8 mouse cellular contexts compared by ENCODE assay signal in the genomic region with DNA sequence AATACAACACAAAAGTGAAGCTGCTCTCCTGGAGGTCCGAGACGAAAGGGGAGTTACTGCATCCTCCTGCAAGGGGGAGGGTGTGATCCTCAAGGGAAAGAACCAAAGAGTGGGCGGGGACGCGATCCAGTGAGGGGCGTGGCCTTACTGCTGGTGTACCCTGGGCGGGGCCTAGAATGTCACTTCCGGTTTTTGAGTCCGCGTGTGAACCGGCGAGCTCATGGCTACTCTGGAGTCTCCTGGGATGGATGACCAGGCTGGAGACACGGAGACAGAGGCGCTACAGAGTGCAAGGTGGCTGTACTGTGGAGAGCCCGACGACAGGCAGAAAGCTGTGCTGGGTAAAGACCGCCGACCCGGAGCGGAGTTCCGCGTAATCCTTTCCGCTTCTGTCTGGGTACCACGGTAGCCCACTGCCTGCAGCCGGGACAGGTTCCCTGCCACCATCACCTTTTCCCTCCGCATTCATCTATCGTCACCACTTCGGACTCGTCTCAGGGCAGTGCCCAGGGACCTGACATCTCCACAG. TPM values are rescaled to one million over a fixed set of nuclear protein-coding genes. Genes with fewer than 3 reads are reported as not detected.
DNase-seq lines count a peak whose midpoint lies in the region; ATAC-seq lines count a peak whose summit lies in the region.

Gene Polr1e (plus strand): TSS at position 132 of the 529 bp plus-strand sequence.

- peak; percentile 88 for ATAC-seq in hindbrain, embryonic 15.5 days (ENCODE audit: low FRiP score, low read depth)

- WGBS in hindbrain, embryonic 15.5 days: under 1% methylated on average over 29 of the region's 29 CpGs

- H3K27me3 ChIP-seq in hindbrain, embryonic 15.5 days: no peaks in the 10 kb centered on the region

- H3K4me1 ChIP-seq in hindbrain, embryonic 15.5 days (replicated peaks): peaks cover 23% of the 10 kb centered on the region

- DNase-seq in T-cell, adult 2 months (ENCODE audit: low spot score): peak; percentile 88
- peak; percentile 82 to 83 for DNase-seq in cerebellum, postnatal 36 days
- DNase-seq in frontal cortex, postnatal 36 days (ENCODE audit: low spot score in 2 of 2): peak; percentile 83
- DNase-seq in left cerebral cortex, adult 11 months (ENCODE audit: low spot score): peak; percentile 87
- DNase-seq in lung, postnatal 4 days: peak; percentile 93 to 95
- peak; percentile 84 for DNase-seq in retina, postnatal 7 days (ENCODE audit: low read depth, low spot score)
- DNase-seq in urinary bladder, adult 2 months (ENCODE audit: low spot score): peak; percentile 72

- peak within 1 kb of the TSS; percentile 94 for H3K4me2 ChIP-seq in hindbrain, embryonic 15.5 days

- H3K9me3 ChIP-seq in hindbrain, embryonic 15.5 days: no peaks in the 10 kb centered on the region

- H3K4me3 ChIP-seq in hindbrain, embryonic 15.5 days: peak within 1 kb of the TSS; percentile 77

- peak within 1 kb of the TSS; percentile 64 for H3K9ac ChIP-seq in hindbrain, embryonic 15.5 days

- H3K27ac ChIP-seq in hindbrain, embryonic 15.5 days (replicated peaks): peak within 1 kb of the TSS; percentile 43; the same call in 1 of the 2 replicates

- no peaks in the 10 kb centered on the region for H3K36me3 ChIP-seq in hindbrain, embryonic 15.5 days

RNA-seq across cellular contexts. Expression of gene Polr1e, which starts in this region (rescaled TPM):
- polyA plus RNA-seq in hindbrain, embryonic 15.5 days (2015; fragmentation: Nextera tagmentation; extraction: Ambion mirVana): 33.9 and 36.7 TPM in 2 replicates
- 14.1 and 17.2 TPM in 2 replicates for polyA plus RNA-seq in urinary bladder, adult 2 months (2012; rRNA removed)

Comparison
In these comparisons a context has a peak if more than half of its experiments do, and no peak if none do; other contexts are left out.
1. Peak in every context shown above with its lines: DNase-seq, ATAC-seq, H3K4me3 ChIP-seq and H3K27ac ChIP-seq.